Mouse (Mus musculus): ENCODE measurements around the gene Mmp19.

Mmp19 gene

DNA sequence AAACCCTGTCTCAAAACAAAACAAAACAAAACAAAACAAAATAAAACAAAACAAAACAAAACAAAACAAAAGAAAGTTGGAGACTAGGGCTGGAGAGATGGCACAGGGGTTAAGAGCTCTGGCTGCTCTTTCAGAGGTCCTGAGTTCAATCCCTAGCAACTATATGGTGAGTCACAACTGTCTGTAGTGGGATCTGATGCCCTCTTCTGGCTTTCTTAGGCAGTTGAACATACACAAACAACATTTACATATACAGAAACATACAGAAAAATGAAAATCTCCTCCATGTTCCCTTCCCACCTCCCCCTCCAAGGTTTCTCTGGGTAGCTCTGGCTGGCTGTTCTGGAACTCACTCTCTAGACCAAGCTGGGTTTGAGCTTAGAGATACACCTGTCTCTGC, 1.3 kb downstream of the Mmp19 start:
- Histone ChIP-seq H3K4me1 (replicated peaks; ENCODE audit: low read depth, low read length) (peaks cover 17% of the 10 kb centered on the region), H3K36me3 (ENCODE audit: insufficient read depth, low read length) (no peaks in the 10 kb centered on the region), H3K9me3 (ENCODE audit: low read length) (no peaks in the 10 kb centered on the region), H3K4me3 (replicated peaks; ENCODE audit: low read length) (no peak overlapping the region), H3K27me3 (ENCODE audit: insufficient read depth, low read length) (peaks cover 14% of the 10 kb centered on the region)
- TF ChIP-seq POU5F1 (IDR thresholded peaks at IDR 0.05; ENCODE audit: borderline replicate concordance, low read length) (no peak), NANOG (IDR thresholded peaks at IDR 0.05; ENCODE audit: borderline replicate concordance, low read length) (no peak), CTCF (conservative IDR thresholded peaks at IDR 0.05; ENCODE audit: low read length) (no peak)

DNA sequence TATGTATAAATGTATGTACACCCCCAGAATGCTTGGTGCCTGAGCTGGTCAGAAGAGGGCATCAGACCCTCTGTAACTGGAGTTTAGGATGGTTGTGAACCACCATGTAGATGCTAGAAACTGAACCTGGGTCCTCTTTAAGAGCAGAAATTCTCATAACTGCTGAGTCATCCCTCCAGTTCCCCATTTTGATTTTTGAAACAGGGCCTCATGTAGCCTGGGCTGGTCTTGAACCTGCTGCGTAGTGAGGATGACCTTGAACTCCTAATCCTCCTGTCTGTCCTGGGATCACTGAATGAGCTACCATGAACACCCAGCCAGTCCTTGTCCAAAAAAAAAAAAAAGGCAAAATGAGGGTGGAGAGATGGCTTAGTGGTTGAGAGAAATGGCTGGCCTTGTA, 2.5 kb downstream of the Mmp19 start:
- TF ChIP-seq CTCF (conservative IDR thresholded peaks at IDR 0.05; ENCODE audit: low read length) = no peak
- peaks cover 17% of the 10 kb centered on the region for H3K4me1 ChIP-seq (replicated peaks; ENCODE audit: low read depth, low read length)
- no peaks in the 10 kb centered on the region for H3K36me3 ChIP-seq (ENCODE audit: insufficient read depth, low read length)
- H3K27me3 ChIP-seq (ENCODE audit: insufficient read depth, low read length) = peaks cover 14% of the 10 kb centered on the region
- H3K4me3 ChIP-seq (replicated peaks; ENCODE audit: low read length) = no peak overlapping the region
- H3K9me3 ChIP-seq (ENCODE audit: low read length) = no peaks in the 10 kb centered on the region

DNA sequence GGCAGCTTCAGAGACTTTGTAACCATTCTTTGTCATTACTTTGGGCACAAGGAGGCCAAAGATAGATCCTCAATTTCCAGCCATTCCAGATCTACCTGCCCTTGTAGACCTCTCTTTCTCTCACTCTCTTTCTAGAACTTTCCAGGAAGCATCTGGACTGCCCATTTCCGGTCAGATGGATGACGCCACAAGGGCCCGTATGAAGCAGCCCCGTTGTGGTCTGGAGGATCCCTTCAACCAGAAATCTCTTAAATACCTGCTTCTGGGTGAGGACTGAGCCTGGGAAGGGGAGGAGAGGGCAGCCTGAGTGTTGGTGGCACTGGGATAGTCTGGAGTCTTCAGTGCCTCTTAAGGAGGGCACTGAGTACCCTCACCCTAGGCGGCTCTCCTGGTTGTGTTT, 3.7 kb downstream of the Mmp19 start:
- peaks cover 17% of the 10 kb centered on the region for H3K4me1 ChIP-seq (replicated peaks; ENCODE audit: low read depth, low read length)
- TF ChIP-seq CTCF (conservative IDR thresholded peaks at IDR 0.05; ENCODE audit: low read length) (no peak), POU5F1 (IDR thresholded peaks at IDR 0.05; ENCODE audit: borderline replicate concordance, low read length) (no peak), NANOG (IDR thresholded peaks at IDR 0.05; ENCODE audit: borderline replicate concordance, low read length) (no peak)
- H3K4me3 ChIP-seq (replicated peaks; ENCODE audit: low read length) = peak overlapping the region; percentile 40
- H3K9me3 ChIP-seq (ENCODE audit: low read length) = no peaks in the 10 kb centered on the region
- peaks cover 14% of the 10 kb centered on the region for H3K27me3 ChIP-seq (ENCODE audit: insufficient read depth, low read length)
- no peaks in the 10 kb centered on the region for H3K36me3 ChIP-seq (ENCODE audit: insufficient read depth, low read length)

GRCm38 (mm10) chr10:128795581-128795980, 4.9 kb downstream of the Mmp19 start:
- peaks cover 17% of the 10 kb centered on the region for H3K4me1 ChIP-seq (replicated peaks; ENCODE audit: low read depth, low read length)
- H3K9me3 ChIP-seq (ENCODE audit: low read length) = no peaks in the 10 kb centered on the region
- H3K4me3 ChIP-seq (replicated peaks; ENCODE audit: low read length) = no peak overlapping the region
- TF ChIP-seq NANOG (IDR thresholded peaks at IDR 0.05; ENCODE audit: borderline replicate concordance, low read length) (no peak), CTCF (conservative IDR thresholded peaks at IDR 0.05; ENCODE audit: low read length) (no peak), POU5F1 (IDR thresholded peaks at IDR 0.05; ENCODE audit: borderline replicate concordance, low read length) (no peak)
- H3K36me3 ChIP-seq (ENCODE audit: insufficient read depth, low read length) = 0 out of 2 replicates have a peak, but pooled peaks cover 7% of the 10 kb centered on the region
- H3K27me3 ChIP-seq (ENCODE audit: insufficient read depth, low read length) = peaks cover 13% of the 10 kb centered on the region

- TF ChIP-seq POU5F1 (IDR thresholded peaks at IDR 0.05; ENCODE audit: borderline replicate concordance, low read length) (no peak), NANOG (IDR thresholded peaks at IDR 0.05; ENCODE audit: borderline replicate concordance, low read length) (no peak), CTCF (conservative IDR thresholded peaks at IDR 0.05; ENCODE audit: low read length) (no peak)
- Histone ChIP-seq H3K4me3 (replicated peaks; ENCODE audit: low read length) (no peak overlapping the region), H3K27me3 (ENCODE audit: insufficient read depth, low read length) (peaks cover 31% of the 10 kb centered on the region), H3K36me3 (ENCODE audit: insufficient read depth, low read length) (peaks cover 22% of the 10 kb centered on the region), H3K9me3 (ENCODE audit: low read length) (no peaks in the 10 kb centered on the region), H3K4me1 (replicated peaks; ENCODE audit: low read depth, low read length) (peaks cover 40% of the 10 kb centered on the region)
Observed at GRCm38 (mm10) chr10:128798676-128799075, 8.0 kb downstream of the Mmp19 start.

- Histone ChIP-seq H3K4me1 (replicated peaks; ENCODE audit: low read depth, low read length) (peaks cover 42% of the 10 kb centered on the region), H3K4me3 (replicated peaks; ENCODE audit: low read length) (peak overlapping the region; percentile 69), H3K9me3 (ENCODE audit: low read length) (no peaks in the 10 kb centered on the region), H3K27me3 (ENCODE audit: insufficient read depth, low read length) (peaks cover 22% of the 10 kb centered on the region), H3K36me3 (ENCODE audit: insufficient read depth, low read length) (peaks cover 30% of the 10 kb centered on the region)
- TF ChIP-seq NANOG (IDR thresholded peaks at IDR 0.05; ENCODE audit: borderline replicate concordance, low read length) (no peak), CTCF (conservative IDR thresholded peaks at IDR 0.05; ENCODE audit: low read length) (no peak), POU5F1 (IDR thresholded peaks at IDR 0.05; ENCODE audit: borderline replicate concordance, low read length) (no peak)
Observed at GRCm38 (mm10) chr10:128801981-128802495, 11.3 kb downstream of the Mmp19 start.

DNA sequence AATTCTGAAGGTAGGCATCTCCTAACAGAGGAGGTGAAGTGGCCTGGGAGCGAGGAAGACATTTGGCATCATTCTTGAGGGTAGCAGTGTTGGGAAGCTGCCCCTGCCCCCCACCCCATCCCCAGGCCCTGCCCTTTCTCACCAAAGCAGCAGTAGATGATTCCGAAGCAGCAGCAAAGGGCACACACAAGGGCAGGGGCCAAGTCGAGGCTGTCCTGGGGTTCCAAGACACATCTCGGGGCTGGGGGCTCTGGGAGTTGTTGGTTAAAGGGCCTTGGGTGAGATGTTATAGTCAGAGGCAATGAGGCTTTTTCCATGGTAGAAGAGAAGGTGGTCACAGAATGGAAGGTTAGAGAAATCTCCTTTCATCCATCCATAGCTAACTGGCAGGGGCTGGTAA, 12.2 kb downstream of the Mmp19 start:
- TF ChIP-seq NANOG (IDR thresholded peaks at IDR 0.05; ENCODE audit: borderline replicate concordance, low read length) = no peak
- TF ChIP-seq POU5F1 (IDR thresholded peaks at IDR 0.05; ENCODE audit: borderline replicate concordance, low read length) = no peak
- TF ChIP-seq CTCF (conservative IDR thresholded peaks at IDR 0.05; ENCODE audit: low read length) = no peak
- Histone ChIP-seq H3K27me3 (ENCODE audit: insufficient read depth, low read length) (peaks cover 22% of the 10 kb centered on the region), H3K4me3 (replicated peaks; ENCODE audit: low read length) (peak overlapping the region; percentile 100; the same call in 1 of the 2 replicates), H3K36me3 (ENCODE audit: insufficient read depth, low read length) (peaks cover 40% of the 10 kb centered on the region), H3K9me3 (ENCODE audit: low read length) (no peaks in the 10 kb centered on the region), H3K4me1 (replicated peaks; ENCODE audit: low read depth, low read length) (peaks cover 51% of the 10 kb centered on the region)

GRCm38 (mm10) chr10:128803361-128803760, 12.7 kb downstream of the Mmp19 start:
- peaks cover 22% of the 10 kb centered on the region for H3K27me3 ChIP-seq (ENCODE audit: insufficient read depth, low read length)
- H3K4me3 ChIP-seq (replicated peaks; ENCODE audit: low read length) = peak overlapping the region; percentile 100
- H3K36me3 ChIP-seq (ENCODE audit: insufficient read depth, low read length) = peaks cover 44% of the 10 kb centered on the region
- TF ChIP-seq POU5F1 (IDR thresholded peaks at IDR 0.05; ENCODE audit: borderline replicate concordance, low read length) = no peak
- no peak for TF ChIP-seq NANOG (IDR thresholded peaks at IDR 0.05; ENCODE audit: borderline replicate concordance, low read length)
- no peak for TF ChIP-seq CTCF (conservative IDR thresholded peaks at IDR 0.05; ENCODE audit: low read length)
- peaks cover 54% of the 10 kb centered on the region for H3K4me1 ChIP-seq (replicated peaks; ENCODE audit: low read depth, low read length)
- no peaks in the 10 kb centered on the region for H3K9me3 ChIP-seq (ENCODE audit: low read length)

- Histone ChIP-seq H3K4me1 (replicated peaks; ENCODE audit: low read depth, low read length) (peaks cover 58% of the 10 kb centered on the region), H3K27me3 (ENCODE audit: insufficient read depth, low read length) (peaks cover 22% of the 10 kb centered on the region), H3K4me3 (replicated peaks; ENCODE audit: low read length) (peak within 1 kb of the TSS; percentile 100), H3K9me3 (ENCODE audit: low read length) (no peaks in the 10 kb centered on the region), H3K36me3 (ENCODE audit: insufficient read depth, low read length) (peaks cover 48% of the 10 kb centered on the region)
- TF ChIP-seq NANOG (IDR thresholded peaks at IDR 0.05; ENCODE audit: borderline replicate concordance, low read length) = no peak
- no peak for TF ChIP-seq POU5F1 (IDR thresholded peaks at IDR 0.05; ENCODE audit: borderline replicate concordance, low read length)
- TF ChIP-seq CTCF (conservative IDR thresholded peaks at IDR 0.05; ENCODE audit: low read length) = no peak
Observed at GRCm38 (mm10) chr10:128803771-128804270, 13.1 kb downstream of the Mmp19 start, which contains the start of gene Dnajc14. TSS of gene Dnajc14 (plus strand) at chr10:128804062.
